Mouse (Mus musculus) stomach, embryonic 16.5 days (tissue): ENCODE measurements at regions not wholly inside any gene's neighbourhood (a gene's known extent, or its start where the extent isn't known, plus 50 kb on each side); places are given as distances from the start of the nearest gene placed in this dataset.

Experiments
- ATAC-seq: fragments of 200-750 bp; cut with Nextera tagmentation; 2 replicates; pipeline ENCODE4 v1.8.0; 2017; ENCODE audit warnings: moderate number of reproducible peaks, moderate TSS enrichment; ENCODE audit not compliant: insufficient read depth, low FRiP score
- H3K27ac ChIP-seq: fragments of 300-500 bp; sonication (generic); 2 replicates; pipeline ENCODE4 v1.5.1; 2014; ENCODE audit warnings: low read length
- H3K27me3 ChIP-seq: fragments of 300-500 bp; sonication (generic); 2 replicates; pipeline ENCODE4 v1.6.1; 2014; ENCODE audit warnings: low read length, control low read depth, mixed read lengths; ENCODE audit not compliant: control insufficient read depth, insufficient read depth
- H3K36me3 ChIP-seq: fragments of 300-500 bp; sonication (generic); 2 replicates; pipeline ENCODE4 v1.6.1; 2014; ENCODE audit warnings: low read length; ENCODE audit not compliant: control insufficient read depth, insufficient read depth
- H3K4me1 ChIP-seq: fragments of 300-500 bp; sonication (generic); 2 replicates; pipeline ENCODE4 v1.6.1; 2014; ENCODE audit warnings: low read length, control low read depth, mixed read lengths; ENCODE audit not compliant: control insufficient read depth, insufficient read depth
- H3K4me2 ChIP-seq: fragments of 300-500 bp; sonication (generic); 2 replicates; pipeline ENCODE4 v1.6.1; 2014; ENCODE audit warnings: low read depth, low read length, mixed read lengths
- H3K4me3 ChIP-seq: fragments of 300-500 bp; sonication (generic); replicated peaks from 2 replicates; pipeline ENCODE4 v1.5.1; 2014; ENCODE audit warnings: mild to moderate bottlenecking, low read length
- H3K9ac ChIP-seq: fragments of 300-500 bp; sonication (generic); 2 replicates; pipeline ENCODE4 v1.6.1; 2014; ENCODE audit warnings: low read length
- H3K9me3 ChIP-seq: fragments of 300-500 bp; sonication (generic); replicated peaks from 2 replicates; pipeline ENCODE4 v1.6.1; 2016; ENCODE audit warnings: low read length, control low read depth; ENCODE audit not compliant: control insufficient read depth
- WGBS: fragments of 180-500 bp; shearing (Covaris S2); extraction: QIAGEN DNeasy Blood & Tissue Kit; methylation state at CpG from one replicate; pipeline ENCODE4 v1.1.7; 2014; 5-methylcytosine and 5-hydroxymethylcytosine counted together

GRCm38 (mm10) chr12:42987018-42987606 is 1223.0 kb downstream of the Dnajb9 start:
- 23% methylated on average over 2 of the region's 2 CpGs for WGBS

DNA sequence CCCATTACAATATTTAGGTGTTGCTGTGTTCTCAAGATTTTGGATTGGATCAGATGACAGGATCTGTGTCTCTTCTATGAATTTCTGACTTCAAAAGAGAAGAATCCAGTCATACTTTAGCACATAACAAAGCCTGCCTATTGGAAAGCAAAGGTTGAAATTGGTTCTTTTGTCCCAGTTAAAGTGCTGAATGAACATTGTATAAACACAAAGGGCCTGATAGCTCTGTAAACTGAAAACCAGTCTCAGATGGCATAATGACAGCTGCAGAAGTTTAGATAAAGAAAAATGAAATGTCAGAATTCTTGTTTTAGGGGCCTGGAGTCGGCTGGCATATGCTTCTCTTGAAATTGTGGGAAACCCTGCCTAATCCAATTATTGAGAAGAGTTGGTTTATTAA is 1223.6 kb downstream of the Dnajb9 start:
- H3K9ac ChIP-seq: no peak overlapping the region
- H3K27me3 ChIP-seq: no peaks in the 10 kb centered on the region
- 36% methylated on average over 1 of the region's 1 CpGs for WGBS
- H3K4me3 ChIP-seq: no peak overlapping the region
- H3K9me3 ChIP-seq: no peaks in the 10 kb centered on the region
- H3K36me3 ChIP-seq: no peaks in the 10 kb centered on the region
- no peak overlapping the region for H3K4me2 ChIP-seq
- H3K4me1 ChIP-seq: no peaks in the 10 kb centered on the region
- no peak overlapping the region for H3K27ac ChIP-seq
- ATAC-seq: no peak

More at GRCm38 (mm10) chr12:42987018-42987606, 1223.0 kb downstream of the Dnajb9 start:
- H3K27ac ChIP-seq: no peak overlapping the region
- ATAC-seq: no peak
- no peak overlapping the region for H3K4me2 ChIP-seq
- no peaks in the 10 kb centered on the region for H3K9me3 ChIP-seq
- H3K4me1 ChIP-seq: no peaks in the 10 kb centered on the region
- H3K36me3 ChIP-seq: no peaks in the 10 kb centered on the region
- no peak overlapping the region for H3K9ac ChIP-seq
- no peak overlapping the region for H3K4me3 ChIP-seq
- H3K27me3 ChIP-seq: no peaks in the 10 kb centered on the region

DNA sequence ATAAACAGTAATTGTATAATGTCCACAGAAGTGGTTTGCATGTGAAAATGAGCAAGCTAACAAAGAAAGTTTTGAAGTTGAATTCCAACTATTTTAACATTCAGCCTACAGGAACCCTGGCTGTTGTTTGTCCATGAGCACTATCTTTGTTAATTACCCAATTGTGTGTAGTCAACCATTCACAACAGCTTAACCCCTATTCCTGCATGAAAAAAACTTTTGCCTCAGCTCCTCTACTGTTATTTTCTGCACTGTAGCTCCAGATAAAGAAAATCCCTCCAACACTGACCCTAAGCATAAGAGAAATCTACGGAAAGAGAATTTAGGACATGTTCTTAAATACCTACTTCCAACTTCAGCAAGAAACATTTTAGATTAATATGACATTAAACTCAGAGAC is 1224.0 kb downstream of the Dnajb9 start:
- Histone ChIP-seq H3K4me2 (no peak overlapping the region), H3K4me1 (no peaks in the 10 kb centered on the region), H3K36me3 (no peaks in the 10 kb centered on the region), H3K27me3 (no peaks in the 10 kb centered on the region), H3K4me3 (no peak overlapping the region), H3K9ac (no peak overlapping the region), H3K9me3 (no peaks in the 10 kb centered on the region), H3K27ac (no peak overlapping the region)
- ATAC-seq: no peak
- WGBS: 72% methylated on average over 1 of the region's 1 CpGs

DNA sequence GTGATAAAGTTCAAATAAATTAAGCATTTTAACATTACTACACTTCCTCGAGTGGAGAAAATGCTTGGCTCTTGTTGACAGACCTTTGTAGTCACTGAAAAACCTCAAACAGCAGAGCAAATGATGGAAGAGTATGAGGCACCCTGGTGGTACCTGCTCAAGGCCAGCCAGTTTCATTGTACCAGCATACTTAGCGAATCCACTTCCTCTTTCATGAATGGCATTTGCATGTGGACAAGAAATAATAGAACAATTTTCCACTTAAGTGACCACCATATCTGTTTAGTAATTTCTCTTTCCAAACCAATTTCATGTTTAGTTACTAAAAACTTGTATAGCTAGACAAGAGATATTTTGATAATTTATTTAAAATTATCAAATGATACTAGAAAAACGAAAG is 1231.3 kb downstream of the Dnajb9 start:
- WGBS: 77% methylated on average over 3 of the region's 3 CpGs
- Histone ChIP-seq H3K4me1 (no peaks in the 10 kb centered on the region), H3K36me3 (no peaks in the 10 kb centered on the region), H3K4me3 (no peak overlapping the region), H3K4me2 (no peak overlapping the region), H3K27ac (no peak overlapping the region), H3K9ac (no peak overlapping the region), H3K27me3 (no peaks in the 10 kb centered on the region), H3K9me3 (no peaks in the 10 kb centered on the region)
- no peak for ATAC-seq

DNA sequence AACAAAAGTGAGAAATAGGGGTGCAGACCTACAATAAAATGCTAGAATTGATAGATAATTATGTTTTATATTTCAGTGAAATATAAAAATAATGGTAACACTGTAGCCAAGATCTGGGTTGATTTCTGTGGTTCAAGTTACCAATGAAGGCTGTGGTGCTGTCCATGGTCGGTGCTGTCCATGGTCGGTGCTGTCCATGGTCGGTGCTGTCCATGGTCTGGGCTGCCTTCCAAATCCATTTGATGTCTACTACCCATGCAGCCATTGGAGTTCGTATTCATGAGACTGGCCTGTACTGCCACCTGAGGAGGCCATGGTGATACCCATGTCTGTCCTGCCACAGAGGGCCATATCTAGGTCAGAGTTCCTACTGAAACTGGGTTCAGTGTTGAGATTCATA is 1237.4 kb downstream of the Dnajb9 start:
- no peaks in the 10 kb centered on the region for H3K27me3 ChIP-seq
- no peaks in the 10 kb centered on the region for H3K9me3 ChIP-seq
- ATAC-seq: peak; percentile 44; the same call in 1 of the 2 replicates
- H3K4me2 ChIP-seq: no peak overlapping the region
- 57% methylated on average over 4 of the region's 4 CpGs for WGBS
- no peaks in the 10 kb centered on the region for H3K36me3 ChIP-seq
- H3K9ac ChIP-seq: no peak overlapping the region
- no peaks in the 10 kb centered on the region for H3K4me1 ChIP-seq
- H3K4me3 ChIP-seq: no peak overlapping the region
- no peak overlapping the region for H3K27ac ChIP-seq

GRCm38 (mm10) chr12:42961535-42961934 is 1248.6 kb downstream of the Dnajb9 start:
- H3K36me3 ChIP-seq: no peaks in the 10 kb centered on the region
- no peak overlapping the region for H3K4me3 ChIP-seq
- no peak overlapping the region for H3K27ac ChIP-seq
- WGBS: 53% methylated on average over 2 of the region's 2 CpGs
- no peaks in the 10 kb centered on the region for H3K9me3 ChIP-seq
- no peak overlapping the region for H3K9ac ChIP-seq
- ATAC-seq: no peak
- no peaks in the 10 kb centered on the region for H3K4me1 ChIP-seq
- no peaks in the 10 kb centered on the region for H3K27me3 ChIP-seq
- no peak overlapping the region for H3K4me2 ChIP-seq

DNA sequence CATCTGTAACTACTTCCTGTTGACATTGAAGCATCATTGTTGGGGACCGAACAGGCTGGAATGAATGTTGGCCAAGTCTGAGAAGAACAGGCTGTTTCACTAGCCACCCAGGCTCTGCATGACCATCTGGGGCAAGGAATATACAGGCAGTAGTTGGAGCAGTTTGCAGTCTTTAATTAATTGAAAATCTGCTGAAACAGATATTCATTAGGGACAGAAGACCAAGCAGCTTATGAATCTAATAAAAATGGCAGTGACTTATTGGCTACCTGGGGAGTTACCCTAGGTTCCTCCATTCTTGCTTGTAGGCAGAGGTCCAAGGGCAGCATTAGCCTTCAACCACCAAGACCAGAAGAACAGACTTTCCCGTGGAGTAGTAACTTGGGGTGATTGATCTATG is 1262.2 kb downstream of the Dnajb9 start:
- no peaks in the 10 kb centered on the region for H3K27me3 ChIP-seq
- no peak overlapping the region for H3K9ac ChIP-seq
- H3K36me3 ChIP-seq: no peaks in the 10 kb centered on the region
- H3K9me3 ChIP-seq: no peaks in the 10 kb centered on the region
- no peak overlapping the region for H3K4me2 ChIP-seq
- 75% methylated on average over 2 of the region's 2 CpGs for WGBS
- no peak overlapping the region for H3K27ac ChIP-seq
- H3K4me1 ChIP-seq: no peaks in the 10 kb centered on the region
- no peak overlapping the region for H3K4me3 ChIP-seq
- no peak for ATAC-seq

DNA sequence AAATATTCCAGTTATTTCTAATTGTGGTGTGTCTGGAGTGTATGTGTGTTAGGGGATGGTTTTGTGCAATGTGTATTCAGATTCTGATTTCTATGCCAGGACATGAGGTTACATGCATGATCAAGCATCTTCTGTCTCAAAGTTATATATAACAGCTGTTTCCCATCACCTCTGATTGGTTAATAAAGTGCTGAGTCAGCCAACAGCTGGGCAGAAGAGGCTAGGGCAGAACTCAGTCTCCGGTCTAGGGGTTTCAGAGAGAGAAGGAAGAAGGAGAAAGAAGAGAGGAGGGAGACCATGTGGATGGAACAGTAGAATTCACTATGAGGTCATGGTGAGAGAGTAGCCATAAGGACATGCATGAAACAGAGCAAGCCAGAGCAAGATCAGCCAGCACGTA is 1295.8 kb downstream of the Dnajb9 start:
- no peaks in the 10 kb centered on the region for H3K9me3 ChIP-seq
- H3K9ac ChIP-seq: no peak overlapping the region
- ATAC-seq: no peak
- H3K27me3 ChIP-seq: no peaks in the 10 kb centered on the region
- no peaks in the 10 kb centered on the region for H3K4me1 ChIP-seq
- WGBS: 77% methylated on average over 2 of the region's 2 CpGs
- no peak overlapping the region for H3K4me2 ChIP-seq
- no peaks in the 10 kb centered on the region for H3K36me3 ChIP-seq
- H3K4me3 ChIP-seq: no peak overlapping the region
- H3K27ac ChIP-seq: no peak overlapping the region
